Mouse (Mus musculus): ENCODE results near the gene Olfr221. TPM values are rescaled to one million over a fixed set of nuclear protein-coding genes. Genes with fewer than 3 reads are reported as not detected.

Olfr221 gene
- polyA plus RNA-seq, 1 experiment from 2014 or later: not detected

DNA sequence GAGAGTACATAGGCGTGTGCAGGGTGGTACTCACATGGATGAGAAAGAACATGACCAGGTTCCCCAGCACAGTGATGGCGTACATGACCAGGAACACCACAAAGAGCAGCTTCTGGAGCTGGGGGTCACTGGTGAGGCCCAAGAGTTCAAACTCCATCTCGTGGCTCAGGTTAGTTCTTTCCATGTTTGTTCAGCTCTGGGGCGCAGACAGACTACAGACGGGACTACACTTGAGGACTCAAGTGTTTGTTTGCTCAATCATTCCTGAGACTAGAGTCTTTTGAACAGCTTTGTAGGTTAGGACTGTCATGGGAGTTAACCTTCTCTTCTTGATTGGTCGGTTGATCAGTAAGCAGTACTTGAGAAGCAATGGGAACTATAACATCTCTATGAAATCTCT, 6.3 kb downstream of the Olfr221 start:
- H3K9me3 ChIP-seq: no peaks in the 10 kb centered on the region
- H3K36me3 ChIP-seq: no peaks in the 10 kb centered on the region
- no peak overlapping the region for H3K27ac ChIP-seq
- no peaks in the 10 kb centered on the region for H3K4me1 ChIP-seq
- H3K9ac ChIP-seq: no peak overlapping the region
- 72% methylated on average over 6 of the region's 6 CpGs for WGBS
- H3K27me3 ChIP-seq (replicated peaks): no peaks in the 10 kb centered on the region
- H3K4me3 ChIP-seq (replicated peaks): no peak overlapping the region
- no peak for ATAC-seq (ENCODE audit: insufficient read depth, low FRiP score, low read depth)
- no peak overlapping the region for H3K4me2 ChIP-seq

DNA sequence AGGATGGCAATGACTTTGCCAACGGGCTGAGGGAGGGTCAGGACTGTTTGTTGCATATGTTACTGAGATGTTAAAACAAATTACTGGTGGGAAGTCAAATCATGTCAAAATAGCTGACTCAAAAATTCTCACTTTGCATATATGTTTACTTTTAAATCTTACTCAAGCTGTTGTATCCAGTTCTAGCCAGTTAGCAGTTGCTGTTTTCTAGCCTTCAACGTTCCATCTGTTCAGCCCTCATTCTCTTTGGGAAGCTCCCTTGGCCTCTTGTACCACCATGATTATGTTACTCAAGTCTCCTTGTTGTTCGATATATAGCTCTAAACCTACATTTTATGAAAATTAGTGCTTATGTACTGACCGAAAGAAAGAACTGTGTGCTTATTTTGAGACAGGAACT, 15.9 kb downstream of the Olfr221 start:
- no peak for ATAC-seq (ENCODE audit: insufficient read depth, low FRiP score, low read depth)
- H3K4me3 ChIP-seq (replicated peaks): no peak overlapping the region
- H3K4me1 ChIP-seq: peaks cover 7% of the 10 kb centered on the region
- H3K9me3 ChIP-seq: no peaks in the 10 kb centered on the region
- H3K27me3 ChIP-seq (replicated peaks): no peaks in the 10 kb centered on the region
- no peak overlapping the region for H3K27ac ChIP-seq
- no peak overlapping the region for H3K4me2 ChIP-seq
- 78% methylated on average over 4 of the region's 4 CpGs for WGBS
- no peaks in the 10 kb centered on the region for H3K36me3 ChIP-seq
- no peak overlapping the region for H3K9ac ChIP-seq

DNA sequence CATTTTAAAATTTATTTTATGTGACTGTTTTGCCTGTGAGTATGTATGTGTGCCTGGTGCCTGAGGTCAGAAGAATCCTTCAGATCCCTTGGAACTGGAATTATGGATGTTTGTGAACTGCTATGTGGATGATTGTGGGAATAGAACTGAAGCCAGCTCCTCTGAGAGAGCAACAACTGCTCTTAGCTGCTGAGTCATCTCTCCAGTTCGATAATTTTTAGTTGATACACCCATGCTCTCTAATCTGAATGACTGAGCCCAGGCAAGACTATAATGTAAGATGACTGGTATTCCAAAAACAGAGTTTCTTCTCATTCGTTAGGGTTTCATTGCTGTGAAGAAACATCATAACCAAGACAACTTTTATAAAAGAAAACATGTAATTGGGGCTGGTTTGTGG, 18.1 kb downstream of the Olfr221 start:
- Histone ChIP-seq H3K4me1 (peaks cover 8% of the 10 kb centered on the region), H3K4me2 (no peak overlapping the region), H3K27ac (no peak overlapping the region), H3K36me3 (no peaks in the 10 kb centered on the region), H3K27me3 (replicated peaks) (no peaks in the 10 kb centered on the region), H3K9me3 (no peaks in the 10 kb centered on the region), H3K4me3 (replicated peaks) (no peak overlapping the region), H3K9ac (no peak overlapping the region)
- no peak for ATAC-seq (ENCODE audit: insufficient read depth, low FRiP score, low read depth)
- WGBS: 89% methylated on average over 2 of the region's 2 CpGs

DNA sequence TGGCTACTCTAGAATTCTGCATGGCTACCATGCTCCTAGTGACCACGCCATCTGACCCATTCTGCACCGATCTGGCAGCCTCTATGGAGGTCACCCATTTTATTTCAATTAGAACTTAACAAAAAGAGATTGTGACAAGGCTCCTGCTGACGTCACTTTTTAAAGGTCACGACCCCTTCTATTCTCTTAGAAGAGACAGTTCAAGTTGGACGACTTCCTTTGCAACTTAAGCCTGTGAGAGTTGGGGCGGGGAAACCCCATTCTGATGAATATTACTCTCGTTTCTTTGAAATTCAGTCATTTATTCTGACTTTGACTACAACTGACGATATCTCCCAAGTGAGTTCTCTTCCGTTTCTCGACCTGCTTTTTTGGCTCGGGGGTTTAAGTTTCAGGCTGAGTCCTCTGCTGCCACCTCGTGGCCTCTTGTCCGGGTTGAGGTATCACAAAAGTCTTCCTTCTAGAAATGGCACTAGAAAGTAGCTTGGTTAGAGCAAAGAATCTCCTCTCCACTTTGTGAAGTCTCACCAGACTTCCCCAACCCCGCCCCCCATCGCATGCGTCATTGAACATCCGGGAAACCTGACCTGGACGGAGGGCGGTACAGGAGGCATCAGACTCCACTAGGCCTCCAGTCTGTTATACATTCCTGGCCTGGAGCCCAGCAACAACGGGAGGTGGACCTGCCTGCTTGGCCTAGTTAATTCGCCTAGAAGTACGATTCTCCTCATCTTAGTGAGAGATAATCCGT, 19.4 kb downstream of the Olfr221 start:
- peak; percentile 38 for ATAC-seq (ENCODE audit: insufficient read depth, low FRiP score, low read depth)
- Histone ChIP-seq H3K9me3 (no peaks in the 10 kb centered on the region), H3K9ac (no peak overlapping the region), H3K36me3 (no peaks in the 10 kb centered on the region), H3K27me3 (replicated peaks) (no peaks in the 10 kb centered on the region), H3K4me1 (peaks cover 15% of the 10 kb centered on the region), H3K27ac (peak overlapping the region; percentile 76), H3K4me3 (replicated peaks) (peak overlapping the region; percentile 30), H3K4me2 (peak overlapping the region; percentile 56)
- WGBS: 4% methylated on average over 23 of the region's 23 CpGs

DNA sequence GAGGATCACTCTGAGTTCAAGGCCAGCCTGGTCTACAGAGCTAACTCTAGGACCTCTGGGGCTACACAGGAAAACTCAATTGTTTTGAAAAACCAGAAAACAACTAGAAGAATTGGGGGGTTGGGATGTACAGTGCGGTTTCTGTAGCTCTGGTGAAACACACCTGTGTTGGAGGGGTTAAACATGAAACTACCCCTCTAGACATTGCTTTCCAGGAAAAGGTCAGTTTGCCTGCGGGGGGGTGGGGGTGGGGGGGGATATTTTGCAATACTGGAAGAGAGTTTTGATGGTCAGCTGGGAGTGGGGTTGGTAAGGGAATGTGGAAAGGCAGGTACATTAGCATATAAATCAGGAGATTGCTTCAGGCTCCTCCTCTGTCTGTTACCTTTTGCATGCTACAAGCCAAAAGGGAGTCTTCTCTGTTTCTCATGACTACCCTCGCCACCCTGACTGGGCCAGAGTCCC, 20.0 kb downstream of the Olfr221 start:
- no peak for ATAC-seq (ENCODE audit: insufficient read depth, low FRiP score, low read depth)
- no peaks in the 10 kb centered on the region for H3K9me3 ChIP-seq
- 60% methylated on average over 3 of the region's 3 CpGs for WGBS
- no peaks in the 10 kb centered on the region for H3K27me3 ChIP-seq (replicated peaks)
- no peak overlapping the region for H3K9ac ChIP-seq
- H3K36me3 ChIP-seq: no peaks in the 10 kb centered on the region
- H3K27ac ChIP-seq: peak overlapping the region; percentile 76
- H3K4me3 ChIP-seq (replicated peaks): peak overlapping the region; percentile 30; the same call in 1 of the 2 replicates
- peak overlapping the region; percentile 56 for H3K4me2 ChIP-seq
- peaks cover 15% of the 10 kb centered on the region for H3K4me1 ChIP-seq

DNA sequence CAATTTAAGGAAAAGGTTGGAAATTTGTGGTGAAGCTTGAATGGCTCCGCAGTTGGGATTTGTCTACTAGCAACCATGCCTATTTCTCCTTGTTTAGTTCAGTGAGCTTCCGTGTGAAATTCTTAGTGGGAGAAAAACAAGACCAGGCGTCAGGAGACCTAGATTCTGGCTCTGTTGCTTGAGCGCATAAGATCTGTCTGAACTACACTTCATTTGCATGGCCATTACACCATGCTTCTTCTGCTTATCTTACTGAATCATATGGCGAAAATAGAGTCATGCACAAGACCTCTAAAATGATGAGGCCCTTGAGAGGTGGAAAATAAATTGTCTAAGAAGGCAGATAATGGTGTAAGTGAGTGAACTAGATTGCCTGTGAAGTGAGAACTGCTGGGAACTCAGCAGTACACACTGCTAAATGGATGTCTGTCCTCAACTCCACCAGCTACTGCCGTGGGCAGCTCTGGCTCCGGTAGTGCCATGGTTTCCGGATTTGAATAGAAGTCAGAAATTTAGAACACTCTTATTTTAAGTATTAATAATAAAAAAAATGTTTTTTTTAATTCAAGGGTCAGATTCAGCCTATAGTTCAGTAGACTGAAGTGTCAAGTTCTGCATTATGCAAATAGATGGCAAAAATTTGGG, 20.6 kb downstream of the Olfr221 start:
- H3K36me3 ChIP-seq: no peaks in the 10 kb centered on the region
- 85% methylated on average over 8 of the region's 8 CpGs for WGBS
- H3K4me2 ChIP-seq: no peak overlapping the region; the same call in 1 of the 2 replicates
- no peaks in the 10 kb centered on the region for H3K27me3 ChIP-seq (replicated peaks)
- H3K4me3 ChIP-seq (replicated peaks): no peak overlapping the region
- H3K4me1 ChIP-seq: peaks cover 15% of the 10 kb centered on the region
- no peak overlapping the region for H3K9ac ChIP-seq
- no peaks in the 10 kb centered on the region for H3K9me3 ChIP-seq
- no peak for ATAC-seq (ENCODE audit: insufficient read depth, low FRiP score, low read depth)
- no peak overlapping the region for H3K27ac ChIP-seq

DNA sequence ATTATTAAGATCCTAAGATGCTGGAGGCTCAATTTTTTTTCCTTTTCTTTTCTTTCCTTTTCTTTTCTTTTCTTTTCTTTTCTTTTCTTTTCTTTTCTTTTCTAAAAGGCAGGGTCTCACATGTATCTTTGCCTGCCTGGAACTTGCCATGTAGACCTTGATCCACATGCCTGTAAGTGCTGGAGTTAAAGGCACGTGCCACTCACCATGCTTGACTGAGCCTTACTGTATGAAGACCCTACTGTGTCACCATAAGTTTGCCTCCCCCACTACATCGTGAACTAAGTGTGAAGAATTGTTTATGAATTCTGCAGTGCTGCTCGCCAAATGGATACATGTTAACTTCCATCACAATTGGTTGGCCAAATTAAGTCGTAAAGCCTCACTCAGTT, 21.1 kb downstream of the Olfr221 start:
- peak overlapping the region; percentile 98 for H3K27ac ChIP-seq
- H3K27me3 ChIP-seq (replicated peaks): no peaks in the 10 kb centered on the region
- H3K36me3 ChIP-seq: no peaks in the 10 kb centered on the region
- WGBS: 49% methylated on average over 4 of the region's 4 CpGs
- H3K4me2 ChIP-seq: peak overlapping the region; percentile 64
- H3K9me3 ChIP-seq: no peaks in the 10 kb centered on the region
- H3K4me1 ChIP-seq: peaks cover 18% of the 10 kb centered on the region
- peak overlapping the region; percentile 58 for H3K4me3 ChIP-seq (replicated peaks)
- H3K9ac ChIP-seq: peak overlapping the region; percentile 72; the same call in 1 of the 2 replicates
- ATAC-seq (ENCODE audit: insufficient read depth, low FRiP score, low read depth): no peak

DNA sequence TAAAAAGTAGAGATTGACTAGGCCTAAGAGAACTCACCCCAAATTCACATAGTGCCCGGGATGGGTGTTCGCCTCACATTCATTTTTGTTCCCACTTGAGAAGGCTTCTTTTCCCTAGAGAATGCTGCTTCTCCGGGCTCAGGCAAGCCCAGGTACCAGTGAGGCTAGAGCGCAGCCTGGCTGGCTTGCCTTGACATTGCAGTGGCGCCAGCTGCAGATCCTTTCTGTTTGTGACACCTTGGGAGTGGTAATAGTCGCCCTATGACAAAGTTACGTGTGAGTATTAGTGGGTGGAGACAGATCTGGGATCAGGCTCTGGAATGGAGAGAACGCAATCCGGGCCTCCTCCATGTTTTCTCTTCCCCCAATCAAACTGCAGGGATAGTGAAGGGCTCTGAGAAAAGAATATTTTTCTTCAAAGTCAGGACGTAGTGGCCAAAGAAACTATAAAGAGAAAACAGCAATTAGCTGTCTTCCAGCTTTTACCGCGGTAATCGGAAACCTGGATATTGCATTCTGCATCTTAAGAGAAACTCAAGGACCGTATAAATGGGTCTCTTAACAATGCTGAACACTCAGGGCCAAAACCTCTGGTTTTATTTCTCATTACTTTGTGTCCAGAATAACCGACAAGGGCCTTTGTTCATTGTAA, 21.6 kb downstream of the Olfr221 start, which contains the start of gene Zfp219:
TSS of gene Zfp219 (minus strand) at position 248 of the 652 bp plus-strand sequence.
- Histone ChIP-seq H3K27ac (peak within 1 kb of the TSS; percentile 98), H3K4me3 (replicated peaks) (peak within 1 kb of the TSS; percentile 58), H3K36me3 (no peaks in the 10 kb centered on the region), H3K9me3 (no peaks in the 10 kb centered on the region), H3K4me1 (peaks cover 22% of the 10 kb centered on the region), H3K27me3 (replicated peaks) (no peaks in the 10 kb centered on the region), H3K4me2 (peak within 1 kb of the TSS; percentile 64), H3K9ac (peak within 1 kb of the TSS; percentile 72)
- ATAC-seq (ENCODE audit: insufficient read depth, low FRiP score, low read depth): peak; percentile 67
- WGBS: 7% methylated on average over 15 of the region's 15 CpGs

DNA sequence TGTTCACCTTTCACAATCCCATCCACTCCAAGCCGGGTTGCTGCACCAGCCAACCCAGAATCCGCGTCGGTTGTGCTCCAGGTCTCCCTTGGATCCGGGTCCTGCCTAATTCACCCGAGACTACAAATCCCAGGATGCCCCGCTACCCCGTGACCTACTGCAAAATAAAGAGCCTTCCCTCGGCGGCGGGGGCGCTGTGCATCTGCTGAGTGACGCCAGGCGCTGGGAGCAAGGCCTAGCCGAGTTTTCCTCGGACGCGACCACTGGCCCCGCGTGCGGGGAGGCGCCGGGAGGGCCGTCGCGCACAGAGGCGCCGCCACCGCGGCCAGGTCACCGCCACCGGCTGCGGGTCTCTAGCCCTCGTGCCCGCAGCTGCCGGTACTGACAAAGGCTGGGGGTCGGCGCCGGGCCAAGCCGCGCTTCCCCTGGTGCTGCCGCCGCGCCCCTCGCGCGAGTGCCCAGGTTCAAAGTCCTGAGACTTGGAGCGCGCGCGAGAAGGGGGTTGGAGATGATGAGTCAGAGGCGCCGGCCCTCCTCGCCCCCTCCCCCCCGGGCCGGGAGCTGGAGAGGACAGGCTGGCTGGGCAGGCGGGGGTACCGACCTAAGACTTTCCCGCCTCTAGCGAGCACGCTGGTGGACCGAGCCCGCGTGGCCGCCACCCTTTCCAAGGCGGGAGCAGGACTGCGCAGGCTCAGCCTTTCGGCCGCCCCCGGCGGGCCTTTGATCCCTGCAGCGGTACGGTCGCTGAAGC, 22.5 kb downstream of the Olfr221 start:
- no peaks in the 10 kb centered on the region for H3K9me3 ChIP-seq
- ATAC-seq (ENCODE audit: insufficient read depth, low FRiP score, low read depth): peak; percentile 87
- no peaks in the 10 kb centered on the region for H3K27me3 ChIP-seq (replicated peaks)
- peaks cover 26% of the 10 kb centered on the region for H3K4me1 ChIP-seq
- H3K36me3 ChIP-seq: no peaks in the 10 kb centered on the region
- peak overlapping the region; percentile 58 for H3K4me3 ChIP-seq (replicated peaks)
- under 1% methylated on average over 74 of the region's 74 CpGs for WGBS
- H3K9ac ChIP-seq: peak overlapping the region; percentile 72
- H3K27ac ChIP-seq: peak overlapping the region; percentile 98
- H3K4me2 ChIP-seq: peak overlapping the region; percentile 64

DNA sequence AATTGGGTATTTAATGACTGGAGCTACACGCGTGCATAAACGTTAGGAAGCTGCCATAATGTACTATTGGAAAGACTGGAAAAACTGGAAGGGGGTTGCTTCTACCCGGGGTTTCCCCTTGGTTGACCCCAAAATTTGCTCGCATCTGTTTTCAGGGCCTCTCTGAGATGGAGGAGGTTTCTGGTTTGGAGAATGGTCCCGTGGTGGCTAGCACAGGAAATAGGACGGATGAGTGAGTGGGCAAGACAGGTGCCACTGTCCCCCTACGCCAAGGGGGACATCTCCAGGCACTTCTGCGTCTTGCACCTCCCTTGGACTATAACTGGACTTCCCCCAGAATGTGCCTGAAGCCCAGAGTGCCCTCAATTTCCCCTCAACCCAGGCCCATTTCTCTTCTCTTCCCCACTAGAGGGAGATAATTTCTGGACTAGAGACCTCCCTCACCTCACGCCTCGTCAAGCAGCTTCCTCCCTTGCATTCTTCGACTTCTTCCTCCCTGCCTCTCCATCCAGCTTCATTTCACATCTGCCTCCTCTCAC, 23.1 kb downstream of the Olfr221 start:
- ATAC-seq (ENCODE audit: insufficient read depth, low FRiP score, low read depth): peak; percentile 1; the same call in 1 of the 2 replicates
- H3K4me1 ChIP-seq: peaks cover 26% of the 10 kb centered on the region
- peak overlapping the region; percentile 64 for H3K4me2 ChIP-seq
- peak overlapping the region; percentile 58 for H3K4me3 ChIP-seq (replicated peaks)
- H3K9me3 ChIP-seq: no peaks in the 10 kb centered on the region
- 25% methylated on average over 12 of the region's 12 CpGs for WGBS
- no peaks in the 10 kb centered on the region for H3K36me3 ChIP-seq
- H3K27me3 ChIP-seq (replicated peaks): no peaks in the 10 kb centered on the region
- peak overlapping the region; percentile 72; the same call in 1 of the 2 replicates for H3K9ac ChIP-seq
- H3K27ac ChIP-seq: peak overlapping the region; percentile 98

All from stomach, embryonic 15.5 days (tissue).